Mouse (Mus musculus) lung, embryonic 16.5 days (tissue): Measurements from ENCODE around the gene Ifit1bl2. TPM values are rescaled to one million over a fixed set of nuclear protein-coding genes. Genes with fewer than 3 reads are reported as not detected.
"Not testable (repeated sequence)": the region's sequence is repeated elsewhere in the genome, so short reads cannot be mapped to it uniquely, and the experiment has no call there.

ENCODE experiments used
- ATAC-seq: fragments of 200-750 bp; cut with Nextera tagmentation; 2 replicates; pipeline ENCODE4 v1.8.0; 2017; ENCODE audit warnings: low read depth, mild to moderate bottlenecking, moderate library complexity
- H3K27ac ChIP-seq: fragments of 300-500 bp; sonication (generic); 2 replicates; pipeline ENCODE4 v1.5.1; 2014; ENCODE audit warnings: mild to moderate bottlenecking, control low read depth, low read length
- H3K27me3 ChIP-seq: fragments of 300-500 bp; sonication (generic); 2 replicates; pipeline ENCODE4 v1.6.1; 2014; ENCODE audit warnings: low read depth, low read length, mixed read lengths; ENCODE audit not compliant: control insufficient read depth, insufficient read depth
- H3K36me3 ChIP-seq: fragments of 300-500 bp; sonication (generic); 2 replicates; pipeline ENCODE4 v1.6.1; 2014; ENCODE audit warnings: low read length; ENCODE audit not compliant: control insufficient read depth, insufficient read depth
- H3K4me1 ChIP-seq: fragments of 300-500 bp; sonication (generic); replicated peaks from 2 replicates; pipeline ENCODE4 v1.6.1; 2014; ENCODE audit warnings: low read length, mixed read lengths; ENCODE audit not compliant: control insufficient read depth, insufficient read depth
- H3K4me2 ChIP-seq: fragments of 300-500 bp; sonication (generic); 2 replicates; pipeline ENCODE4 v1.6.1; 2014; ENCODE audit warnings: low read depth, low read length, control low read depth
- H3K4me3 ChIP-seq: fragments of 300-500 bp; sonication (generic); 2 replicates; pipeline ENCODE4 v1.5.1; 2014; ENCODE audit warnings: mild to moderate bottlenecking, low read length, control low read depth
- H3K9ac ChIP-seq: fragments of 300-500 bp; sonication (generic); 2 replicates; pipeline ENCODE4 v1.6.1; 2014; ENCODE audit warnings: low read length, control low read depth
- H3K9me3 ChIP-seq: fragments of 300-500 bp; sonication (generic); 2 replicates; pipeline ENCODE4 v1.6.1; 2016; ENCODE audit warnings: low read length; ENCODE audit not compliant: control insufficient read depth
- WGBS: fragments of 180-500 bp; shearing (Covaris S2); extraction: QIAGEN DNeasy Blood & Tissue Kit; methylation state at CpG from one replicate; pipeline ENCODE4 v1.1.7; 2014; 5-methylcytosine and 5-hydroxymethylcytosine counted together
- polyA plus RNA-seq: library from polyadenylated mRNA; unstranded; fragments of >200 nt; fragmentation: Nextera tagmentation; extraction: Ambion mirVana; gene quantifications from 2 replicates; pipeline ENCODE4 v1.2.1, GENCODE M21; 2015

Ifit1bl2 gene
- polyA plus RNA-seq, 1 experiment from 2014 or later, result 0.11 TPM

- H3K36me3 ChIP-seq, result no peaks in the 10 kb centered on the region
- ATAC-seq, result no peak
- no peaks in the 10 kb centered on the region for H3K9me3 ChIP-seq
- H3K27me3 ChIP-seq, result no peaks in the 10 kb centered on the region
- no peak overlapping the region for H3K27ac ChIP-seq
- H3K9ac ChIP-seq, result no peak overlapping the region
- H3K4me3 ChIP-seq, result no peak overlapping the region
- peaks cover 4% of the 10 kb centered on the region for H3K4me1 ChIP-seq
- H3K4me2 ChIP-seq, result no peak overlapping the region
Measured at GRCm38 (mm10) chr19:34596811-34597210, 43.7 kb downstream of the Ifit1bl2 start.

GRCm38 (mm10) chr19:34594523-34594922 is 46.0 kb downstream of the Ifit1bl2 start:
- 73% methylated on average over 3 of the region's 3 CpGs for WGBS
- not testable (repeated sequence) for H3K4me2 ChIP-seq, H3K27ac ChIP-seq, H3K36me3 ChIP-seq, H3K9ac ChIP-seq, H3K4me1 ChIP-seq, H3K4me3 ChIP-seq, H3K27me3 ChIP-seq, H3K9me3 ChIP-seq
- ATAC-seq, result 0 out of 2 replicates have a peak, but pooled peaks have one; percentile 27

GRCm38 (mm10) chr19:34593456-34593855 is 47.1 kb downstream of the Ifit1bl2 start:
- H3K4me2 ChIP-seq, result no peak overlapping the region
- H3K9me3 ChIP-seq, result no peaks in the 10 kb centered on the region
- H3K4me3 ChIP-seq, result no peak overlapping the region
- H3K27ac ChIP-seq, result no peak overlapping the region
- no peak overlapping the region for H3K9ac ChIP-seq
- ATAC-seq, result no peak
- H3K36me3 ChIP-seq, result no peaks in the 10 kb centered on the region
- 85% methylated on average over 2 of the region's 2 CpGs for WGBS
- peaks cover 2% of the 10 kb centered on the region for H3K4me1 ChIP-seq
- no peaks in the 10 kb centered on the region for H3K27me3 ChIP-seq

GRCm38 (mm10) chr19:34588959-34589358 is 51.6 kb downstream of the Ifit1bl2 start:
- no peaks in the 10 kb centered on the region for H3K27me3 ChIP-seq
- no peak overlapping the region for H3K4me3 ChIP-seq
- no peaks in the 10 kb centered on the region for H3K4me1 ChIP-seq
- no peaks in the 10 kb centered on the region for H3K9me3 ChIP-seq
- no peak for ATAC-seq
- no peak overlapping the region for H3K27ac ChIP-seq
- H3K36me3 ChIP-seq, result no peaks in the 10 kb centered on the region
- H3K9ac ChIP-seq, result no peak overlapping the region
- no peak overlapping the region for H3K4me2 ChIP-seq

- H3K4me1 ChIP-seq, H3K27ac ChIP-seq, H3K4me3 ChIP-seq, H3K36me3 ChIP-seq, H3K9me3 ChIP-seq, H3K4me2 ChIP-seq, H3K27me3 ChIP-seq, H3K9ac ChIP-seq: not testable (repeated sequence)
- WGBS, result 55% methylated on average over 6 of the region's 12 CpGs
- peak; percentile 67 for ATAC-seq
Measured at GRCm38 (mm10) chr19:34587898-34588692, 52.4 kb downstream of the Ifit1bl2 start.

GRCm38 (mm10) chr19:34585740-34586458 is 54.6 kb downstream of the Ifit1bl2 start:
- not testable (repeated sequence) for H3K4me3 ChIP-seq, H3K9ac ChIP-seq, ATAC-seq, H3K4me1 ChIP-seq, H3K36me3 ChIP-seq, H3K27ac ChIP-seq, H3K27me3 ChIP-seq, H3K9me3 ChIP-seq, H3K4me2 ChIP-seq
- 54% methylated on average over 5 of the region's 5 CpGs for WGBS

- ATAC-seq, result peak; percentile 65
- not testable (repeated sequence) for H3K4me1 ChIP-seq, H3K27ac ChIP-seq, H3K9me3 ChIP-seq, H3K36me3 ChIP-seq, H3K4me2 ChIP-seq, H3K27me3 ChIP-seq, H3K9ac ChIP-seq, H3K4me3 ChIP-seq
- 47% methylated on average over 2 of the region's 2 CpGs for WGBS
Measured at GRCm38 (mm10) chr19:34583126-34583766, 57.3 kb downstream of the Ifit1bl2 start, which contains the start of gene Ifit3. TSS of gene Ifit3 (plus strand) at chr19:34583531.

- not testable (repeated sequence) for H3K4me1 ChIP-seq, H3K27me3 ChIP-seq, H3K27ac ChIP-seq, H3K36me3 ChIP-seq, H3K9ac ChIP-seq, H3K9me3 ChIP-seq, ATAC-seq, H3K4me3 ChIP-seq, H3K4me2 ChIP-seq
- WGBS, result 79% methylated on average over 2 of the region's 2 CpGs
Measured at GRCm38 (mm10) chr19:34582696-34583095, 57.8 kb downstream of the Ifit1bl2 start.

- 48% methylated on average over 1 of the region's 1 CpGs for WGBS
- ATAC-seq, result peak; percentile 79
- peak overlapping the region; percentile 9; the same call in 1 of the 2 replicates for H3K27ac ChIP-seq
Measured at GRCm38 (mm10) chr19:34577121-34577520, 63.4 kb downstream of the Ifit1bl2 start.

More at GRCm38 (mm10) chr19:34577121-34577520, 63.4 kb downstream of the Ifit1bl2 start:
- Histone ChIP-seq H3K9me3 (no peaks in the 10 kb centered on the region), H3K9ac (no peak overlapping the region), H3K4me1 (no peaks in the 10 kb centered on the region), H3K36me3 (no peaks in the 10 kb centered on the region; the same call in 1 of the 2 replicates), H3K27me3 (no peaks in the 10 kb centered on the region), H3K4me2 (no peak overlapping the region), H3K4me3 (no peak overlapping the region)
